ENCODE assay signal across 1 mouse cellular context in the genomic region with DNA sequence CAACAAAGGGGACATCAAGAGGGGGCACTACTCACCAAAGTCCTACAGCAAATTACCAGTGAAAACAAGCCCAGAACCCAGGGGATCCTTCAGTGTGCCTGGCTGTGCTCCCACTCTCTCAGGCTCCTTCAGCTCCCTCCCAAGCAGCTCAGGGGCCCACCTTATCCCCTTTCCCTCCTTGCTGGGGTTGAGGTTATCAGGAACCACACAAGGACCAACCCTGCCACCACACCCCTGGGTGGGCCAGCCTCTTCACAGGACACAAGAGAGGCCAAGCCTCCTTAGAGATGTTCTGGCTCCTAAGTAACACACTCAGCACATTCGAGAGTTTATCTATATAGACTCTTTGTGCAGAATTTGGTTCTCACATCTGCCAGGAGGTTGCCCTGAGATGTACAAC.
TF ChIP-seq lines count a peak whose summit lies in the region.

No protein-coding gene starts in this region.

TF ChIP-seq in MEL, 35 proteins besides CTCF, POLR2A, EP300 and RAD21:
- TF ChIP-seq CHD1 (IDR thresholded peaks at IDR 0.05; ENCODE audit: low read depth, low read length) (no peak), TAL1 (IDR thresholded peaks at IDR 0.05; ENCODE audit: low read length) (peak; percentile 99)
